Mouse (Mus musculus) common myeloid progenitor, adult 5-6 weeks (primary cell): ENCODE measurements around the gene Casc4. TPM values are rescaled to one million over a fixed set of nuclear protein-coding genes. Genes with fewer than 3 reads are reported as not detected.
A peak's percentile ranks its signal among the peaks of the same experiment; 100 is the strongest.

Experiments used
- ATAC-seq: replicated peaks from 2 replicates; pipeline ENCODE4 v1.8.0; 2016; ENCODE audit warnings: low read depth, mild to moderate bottlenecking, moderate TSS enrichment, inconsistent platforms; ENCODE audit not compliant: poor library complexity, severe bottlenecking
- total RNA-seq: library from RNA; stranded (forward); fragments of 200-1000, 187-1606 nt; gene quantifications from 2 replicates; pipeline ENCODE4 v1.2.3, GENCODE M21; 2017

Gene Casc4
- 28.7 and 37.5 TPM in 2 replicates for total RNA-seq

GRCm38 (mm10) chr2:121866632-121867050, at the start of gene Casc4:
TSS of gene Casc4 (plus strand) at chr2:121866970.
- peak; percentile 82 for ATAC-seq

- no peak for ATAC-seq
Observed at GRCm38 (mm10) chr2:121821787-121822186, 45.0 kb upstream of the Casc4 start.

- no peak for ATAC-seq
Observed at GRCm38 (mm10) chr2:121824653-121825052, 42.1 kb upstream of the Casc4 start.

- no peak for ATAC-seq
Observed at GRCm38 (mm10) chr2:121826189-121826588, 40.6 kb upstream of the Casc4 start.

GRCm38 (mm10) chr2:121828411-121828810, 38.4 kb upstream of the Casc4 start:
- no peak for ATAC-seq

- ATAC-seq = peak; percentile 92
Observed at GRCm38 (mm10) chr2:121832484-121832894, 34.3 kb upstream of the Casc4 start.

GRCm38 (mm10) chr2:121834926-121835325, 31.8 kb upstream of the Casc4 start:
- no peak for ATAC-seq

- no peak for ATAC-seq
Observed at GRCm38 (mm10) chr2:121841453-121841852, 25.3 kb upstream of the Casc4 start.

GRCm38 (mm10) chr2:121842249-121842648, 24.5 kb upstream of the Casc4 start:
- no peak for ATAC-seq

- ATAC-seq = no peak
Observed at GRCm38 (mm10) chr2:121846050-121846449, 20.7 kb upstream of the Casc4 start.

- no peak for ATAC-seq
Observed at GRCm38 (mm10) chr2:121852045-121852444, 14.7 kb upstream of the Casc4 start.

GRCm38 (mm10) chr2:121853974-121854373, 12.8 kb upstream of the Casc4 start:
- ATAC-seq = no peak

GRCm38 (mm10) chr2:121859380-121859980, 7.3 kb upstream of the Casc4 start:
- ATAC-seq = no peak

- peak; percentile 47 for ATAC-seq
Observed at GRCm38 (mm10) chr2:121866071-121866601, 634 bp upstream of the Casc4 start.

- ATAC-seq = peak; percentile 30
Observed at GRCm38 (mm10) chr2:121867051-121867928, 520 bp downstream of the Casc4 start.

GRCm38 (mm10) chr2:121879506-121879905, 12.7 kb downstream of the Casc4 start:
- no peak for ATAC-seq

GRCm38 (mm10) chr2:121885509-121886106, 18.8 kb downstream of the Casc4 start:
- ATAC-seq = no peak

- ATAC-seq = no peak
Observed at GRCm38 (mm10) chr2:121886406-121886805, 19.6 kb downstream of the Casc4 start.

GRCm38 (mm10) chr2:121888720-121889497, 22.1 kb downstream of the Casc4 start:
- ATAC-seq = no peak

GRCm38 (mm10) chr2:121895261-121895660, 28.5 kb downstream of the Casc4 start:
- ATAC-seq = no peak
